Mouse (Mus musculus): ENCODE measurements at regions not wholly inside any gene's neighbourhood (a gene's known extent, or its start where the extent isn't known, plus 50 kb on each side); places are given as distances from the start of the nearest gene placed in this dataset.
A peak's percentile ranks its signal among the peaks of the same experiment; 100 is the strongest.

- no peak overlapping the region for H3K9ac ChIP-seq (ENCODE audit: low read depth, low read length)
- H3K4me3 ChIP-seq (ENCODE audit: low read depth, low read length) = no peak overlapping the region
- no peaks in the 10 kb centered on the region for H3K4me1 ChIP-seq (ENCODE audit: control insufficient read depth, insufficient read depth, low read length)
- H3K4me2 ChIP-seq = no peak overlapping the region
- no peak overlapping the region for H3K27ac ChIP-seq (ENCODE audit: low read depth, low read length)
- 50% methylated on average over 2 of the region's 2 CpGs for WGBS (ENCODE audit: insufficient replicate concordance)
- H3K36me3 ChIP-seq (ENCODE audit: control insufficient read depth, insufficient read depth, low read length) = no peaks in the 10 kb centered on the region
- H3K9me3 ChIP-seq (replicated peaks; ENCODE audit: control insufficient read depth, low read length) = no peaks in the 10 kb centered on the region
- no peaks in the 10 kb centered on the region for H3K27me3 ChIP-seq (ENCODE audit: control insufficient read depth, insufficient read depth, low read length)
- no peak for ATAC-seq (replicated peaks; ENCODE audit: insufficient number of reproducible peaks, low FRiP score, low TSS enrichment)
Measured at GRCm38 (mm10) chr2:46646366-46646765, 1529.2 kb upstream of the Zeb2 start.

- Histone ChIP-seq H3K9ac (ENCODE audit: low read depth, low read length) (no peak overlapping the region), H3K4me2 (no peak overlapping the region), H3K4me3 (ENCODE audit: low read depth, low read length) (no peak overlapping the region), H3K36me3 (ENCODE audit: control insufficient read depth, insufficient read depth, low read length) (no peaks in the 10 kb centered on the region), H3K9me3 (replicated peaks; ENCODE audit: control insufficient read depth, low read length) (no peaks in the 10 kb centered on the region), H3K27me3 (ENCODE audit: control insufficient read depth, insufficient read depth, low read length) (no peaks in the 10 kb centered on the region), H3K27ac (ENCODE audit: low read depth, low read length) (no peak overlapping the region), H3K4me1 (ENCODE audit: control insufficient read depth, insufficient read depth, low read length) (no peaks in the 10 kb centered on the region)
- 74% methylated on average over 2 of the region's 2 CpGs for WGBS (ENCODE audit: insufficient replicate concordance)
- no peak for ATAC-seq (replicated peaks; ENCODE audit: insufficient number of reproducible peaks, low FRiP score, low TSS enrichment)
Measured at GRCm38 (mm10) chr2:46609217-46609616, 1492.0 kb upstream of the Zeb2 start.

GRCm38 (mm10) chr2:46581773-46582172 lies 1464.6 kb upstream of the Zeb2 start:
- Histone ChIP-seq H3K4me1 (ENCODE audit: control insufficient read depth, insufficient read depth, low read length) (no peaks in the 10 kb centered on the region), H3K27me3 (ENCODE audit: control insufficient read depth, insufficient read depth, low read length) (no peaks in the 10 kb centered on the region), H3K36me3 (ENCODE audit: control insufficient read depth, insufficient read depth, low read length) (no peaks in the 10 kb centered on the region), H3K4me3 (ENCODE audit: low read depth, low read length) (no peak overlapping the region), H3K27ac (ENCODE audit: low read depth, low read length) (no peak overlapping the region), H3K9me3 (replicated peaks; ENCODE audit: control insufficient read depth, low read length) (no peaks in the 10 kb centered on the region), H3K9ac (ENCODE audit: low read depth, low read length) (no peak overlapping the region), H3K4me2 (no peak overlapping the region)
- ATAC-seq (replicated peaks; ENCODE audit: insufficient number of reproducible peaks, low FRiP score, low TSS enrichment) = 0 out of 2 replicates have a peak, but pooled peaks have one; percentile 39
- 31% methylated on average over 2 of the region's 2 CpGs for WGBS (ENCODE audit: insufficient replicate concordance)

GRCm38 (mm10) chr2:46570416-46570815 lies 1453.2 kb upstream of the Zeb2 start:
- ATAC-seq (replicated peaks; ENCODE audit: insufficient number of reproducible peaks, low FRiP score, low TSS enrichment) = no peak
- Histone ChIP-seq H3K4me1 (ENCODE audit: control insufficient read depth, insufficient read depth, low read length) (no peaks in the 10 kb centered on the region), H3K27ac (ENCODE audit: low read depth, low read length) (no peak overlapping the region), H3K4me2 (no peak overlapping the region), H3K9me3 (replicated peaks; ENCODE audit: control insufficient read depth, low read length) (no peaks in the 10 kb centered on the region), H3K36me3 (ENCODE audit: control insufficient read depth, insufficient read depth, low read length) (no peaks in the 10 kb centered on the region), H3K9ac (ENCODE audit: low read depth, low read length) (no peak overlapping the region), H3K4me3 (ENCODE audit: low read depth, low read length) (no peak overlapping the region), H3K27me3 (ENCODE audit: control insufficient read depth, insufficient read depth, low read length) (no peaks in the 10 kb centered on the region)
- 91% methylated on average over 2 of the region's 2 CpGs for WGBS (ENCODE audit: insufficient replicate concordance)

GRCm38 (mm10) chr2:46533395-46533794 lies 1416.2 kb upstream of the Zeb2 start:
- Histone ChIP-seq H3K27ac (ENCODE audit: low read depth, low read length) (no peak overlapping the region), H3K36me3 (ENCODE audit: control insufficient read depth, insufficient read depth, low read length) (no peaks in the 10 kb centered on the region), H3K9me3 (replicated peaks; ENCODE audit: control insufficient read depth, low read length) (no peaks in the 10 kb centered on the region), H3K4me2 (no peak overlapping the region), H3K4me1 (ENCODE audit: control insufficient read depth, insufficient read depth, low read length) (no peaks in the 10 kb centered on the region), H3K4me3 (ENCODE audit: low read depth, low read length) (no peak overlapping the region), H3K27me3 (ENCODE audit: control insufficient read depth, insufficient read depth, low read length) (no peaks in the 10 kb centered on the region), H3K9ac (ENCODE audit: low read depth, low read length) (no peak overlapping the region)
- WGBS (ENCODE audit: insufficient replicate concordance) = 42% methylated on average over 1 of the region's 1 CpGs
- no peak for ATAC-seq (replicated peaks; ENCODE audit: insufficient number of reproducible peaks, low FRiP score, low TSS enrichment)

- Histone ChIP-seq H3K9me3 (replicated peaks; ENCODE audit: control insufficient read depth, low read length) (no peaks in the 10 kb centered on the region), H3K4me2 (no peak overlapping the region), H3K9ac (ENCODE audit: low read depth, low read length) (no peak overlapping the region), H3K36me3 (ENCODE audit: control insufficient read depth, insufficient read depth, low read length) (no peaks in the 10 kb centered on the region), H3K4me3 (ENCODE audit: low read depth, low read length) (no peak overlapping the region), H3K27ac (ENCODE audit: low read depth, low read length) (no peak overlapping the region), H3K4me1 (ENCODE audit: control insufficient read depth, insufficient read depth, low read length) (no peaks in the 10 kb centered on the region), H3K27me3 (ENCODE audit: control insufficient read depth, insufficient read depth, low read length) (no peaks in the 10 kb centered on the region)
- WGBS (ENCODE audit: insufficient replicate concordance) = 67% methylated on average over 1 of the region's 1 CpGs
- no peak for ATAC-seq (replicated peaks; ENCODE audit: insufficient number of reproducible peaks, low FRiP score, low TSS enrichment)
Measured at GRCm38 (mm10) chr2:46530686-46531085, 1413.5 kb upstream of the Zeb2 start.

- peak overlapping the region; percentile 39; the same call in 1 of the 2 replicates for H3K4me2 ChIP-seq
- H3K9me3 ChIP-seq (replicated peaks; ENCODE audit: control insufficient read depth, low read length) = no peaks in the 10 kb centered on the region
- H3K36me3 ChIP-seq (ENCODE audit: control insufficient read depth, insufficient read depth, low read length) = no peaks in the 10 kb centered on the region
- H3K4me1 ChIP-seq (ENCODE audit: control insufficient read depth, insufficient read depth, low read length) = peaks cover 7% of the 10 kb centered on the region
- H3K27ac ChIP-seq (ENCODE audit: low read depth, low read length) = 0 out of 2 replicates have a peak overlapping the region, but pooled peaks have one; percentile 41
- H3K9ac ChIP-seq (ENCODE audit: low read depth, low read length) = no peak overlapping the region
- no peak overlapping the region for H3K4me3 ChIP-seq (ENCODE audit: low read depth, low read length)
- no peaks in the 10 kb centered on the region for H3K27me3 ChIP-seq (ENCODE audit: control insufficient read depth, insufficient read depth, low read length)
- WGBS (ENCODE audit: insufficient replicate concordance) = 36% methylated on average over 4 of the region's 4 CpGs
- no peak for ATAC-seq (replicated peaks; ENCODE audit: insufficient number of reproducible peaks, low FRiP score, low TSS enrichment)
Measured at GRCm38 (mm10) chr2:46525223-46525622, 1408.0 kb upstream of the Zeb2 start.

- H3K27me3 ChIP-seq (ENCODE audit: control insufficient read depth, insufficient read depth, low read length) = no peaks in the 10 kb centered on the region
- no peak overlapping the region for H3K4me3 ChIP-seq (ENCODE audit: low read depth, low read length)
- H3K9me3 ChIP-seq (replicated peaks; ENCODE audit: control insufficient read depth, low read length) = no peaks in the 10 kb centered on the region
- WGBS (ENCODE audit: insufficient replicate concordance) = 7% methylated on average over 6 of the region's 6 CpGs
- peak overlapping the region; percentile 39 for H3K4me2 ChIP-seq
- peaks cover 7% of the 10 kb centered on the region for H3K4me1 ChIP-seq (ENCODE audit: control insufficient read depth, insufficient read depth, low read length)
- peak overlapping the region; percentile 41; the same call in 1 of the 2 replicates for H3K27ac ChIP-seq (ENCODE audit: low read depth, low read length)
- ATAC-seq (replicated peaks; ENCODE audit: insufficient number of reproducible peaks, low FRiP score, low TSS enrichment) = no peak
- H3K36me3 ChIP-seq (ENCODE audit: control insufficient read depth, insufficient read depth, low read length) = no peaks in the 10 kb centered on the region
- no peak overlapping the region for H3K9ac ChIP-seq (ENCODE audit: low read depth, low read length)
Measured at GRCm38 (mm10) chr2:46524625-46525024, 1407.4 kb upstream of the Zeb2 start.

GRCm38 (mm10) chr2:46521147-46521965 lies 1404.2 kb upstream of the Zeb2 start:
- H3K4me1 ChIP-seq (ENCODE audit: control insufficient read depth, insufficient read depth, low read length) = peaks cover 7% of the 10 kb centered on the region
- no peaks in the 10 kb centered on the region for H3K27me3 ChIP-seq (ENCODE audit: control insufficient read depth, insufficient read depth, low read length)
- no peaks in the 10 kb centered on the region for H3K36me3 ChIP-seq (ENCODE audit: control insufficient read depth, insufficient read depth, low read length)
- no peak overlapping the region for H3K4me3 ChIP-seq (ENCODE audit: low read depth, low read length)
- H3K9me3 ChIP-seq (replicated peaks; ENCODE audit: control insufficient read depth, low read length) = no peaks in the 10 kb centered on the region
- 62% methylated on average over 5 of the region's 5 CpGs for WGBS (ENCODE audit: insufficient replicate concordance)
- no peak overlapping the region for H3K27ac ChIP-seq (ENCODE audit: low read depth, low read length)
- H3K4me2 ChIP-seq = no peak overlapping the region
- no peak for ATAC-seq (replicated peaks; ENCODE audit: insufficient number of reproducible peaks, low FRiP score, low TSS enrichment)
- no peak overlapping the region for H3K9ac ChIP-seq (ENCODE audit: low read depth, low read length)
